Mouse (Mus musculus) monocyte, adult 5-6 weeks (primary cell): ENCODE results near the gene Rapgef2. TPM values are rescaled to one million over a fixed set of nuclear protein-coding genes. Genes with fewer than 3 reads are reported as not detected.
"Not testable (repeated sequence)": the region's sequence is repeated elsewhere in the genome, so short reads cannot be mapped to it uniquely, and the experiment has no call there.

ENCODE experiments used
- ATAC-seq: fragments of 153-309, 156-312 bp; replicated peaks from 2 replicates; pipeline ENCODE4 v1.8.0; 2017; ENCODE audit warnings: mild to moderate bottlenecking; ENCODE audit not compliant: low TSS enrichment, insufficient number of reproducible peaks, severe bottlenecking, poor library complexity, low FRiP score
- total RNA-seq: library from RNA; stranded (forward); fragments of 200-1000, 200-491, 200-594 nt; gene quantifications from 3 replicates; pipeline ENCODE4 v1.2.3, GENCODE M21; 2017

The Rapgef2 gene
- total RNA-seq, 1 experiment from 2014 or later, result 28.9 TPM

DNA sequence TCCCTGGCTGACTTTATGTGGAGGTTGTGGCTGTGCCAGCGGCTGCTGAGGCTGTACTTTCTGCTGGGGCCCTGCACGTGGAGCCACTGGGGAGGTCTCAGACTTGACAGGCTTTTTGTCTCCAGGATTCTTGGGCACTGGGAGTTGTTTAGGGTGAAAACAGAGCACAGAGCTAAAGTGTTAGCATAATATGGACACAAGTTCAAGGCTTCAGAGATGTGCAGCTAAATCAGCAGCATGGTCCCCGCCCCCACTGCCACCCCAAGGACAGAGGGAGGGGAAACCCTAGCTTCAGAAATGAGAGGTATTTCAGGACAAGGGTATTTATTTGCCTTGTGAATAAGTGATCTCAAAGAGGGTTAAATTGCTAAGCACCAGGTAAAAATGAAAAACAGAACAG lies 207.2 kb downstream of the Rapgef2 start:
- no peak for ATAC-seq

GRCm38 (mm10) chr3:79074970-79075369 lies 211.3 kb downstream of the Rapgef2 start:
- no peak for ATAC-seq

DNA sequence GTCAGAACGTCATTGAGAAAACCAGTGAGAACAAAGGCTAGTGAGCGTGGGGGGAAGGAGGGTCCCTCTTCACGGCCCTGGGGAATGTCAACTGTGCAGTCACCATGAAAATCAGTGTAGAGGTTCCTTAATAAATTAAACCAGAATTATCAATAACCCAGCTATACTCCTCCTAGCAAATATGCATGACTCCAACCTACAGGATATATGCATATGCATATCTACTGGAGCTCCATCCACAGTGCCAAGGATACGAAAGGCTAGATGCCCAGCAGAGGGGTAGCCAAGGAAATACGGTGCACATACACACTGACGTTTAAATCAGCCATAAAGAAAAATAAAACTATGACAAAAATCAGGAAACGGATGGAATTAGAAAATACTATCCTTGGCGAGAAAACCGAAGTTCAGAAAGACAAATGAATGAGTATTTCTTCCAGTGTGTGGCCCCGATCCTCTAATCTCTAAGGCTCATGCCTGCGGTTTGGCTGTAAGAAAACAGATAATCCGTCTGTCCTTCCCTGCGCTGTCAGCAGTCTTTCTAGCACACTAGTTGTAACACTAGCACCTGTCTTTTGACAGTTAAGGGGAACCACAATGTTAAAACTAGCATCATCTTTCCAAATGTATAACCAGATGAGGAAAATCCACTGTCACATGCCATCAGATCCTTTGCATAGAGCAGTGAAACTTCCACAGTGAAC lies 212.6 kb downstream of the Rapgef2 start:
- no peak for ATAC-seq

DNA sequence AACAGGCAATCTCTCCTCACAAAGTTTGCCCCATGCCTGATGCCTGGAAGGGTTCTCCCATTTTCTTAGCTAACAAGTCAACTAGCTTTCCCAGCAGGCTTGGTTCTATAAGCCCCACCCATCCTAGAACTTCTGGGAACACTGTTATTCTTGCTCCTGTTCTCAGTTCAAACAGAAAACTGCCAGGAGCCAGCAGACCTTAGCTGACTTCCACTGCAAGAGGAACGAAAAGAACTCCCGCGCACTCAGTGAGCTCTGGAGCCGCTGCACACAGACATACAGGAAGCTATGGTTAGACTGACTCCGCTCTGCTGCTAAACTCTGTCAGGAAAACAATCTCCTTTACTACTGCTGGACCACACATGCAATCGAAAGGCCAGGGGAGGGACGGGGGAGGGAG lies 214.8 kb downstream of the Rapgef2 start:
- no peak for ATAC-seq

GRCm38 (mm10) chr3:79069891-79070290 lies 216.4 kb downstream of the Rapgef2 start:
- ATAC-seq, result no peak

DNA sequence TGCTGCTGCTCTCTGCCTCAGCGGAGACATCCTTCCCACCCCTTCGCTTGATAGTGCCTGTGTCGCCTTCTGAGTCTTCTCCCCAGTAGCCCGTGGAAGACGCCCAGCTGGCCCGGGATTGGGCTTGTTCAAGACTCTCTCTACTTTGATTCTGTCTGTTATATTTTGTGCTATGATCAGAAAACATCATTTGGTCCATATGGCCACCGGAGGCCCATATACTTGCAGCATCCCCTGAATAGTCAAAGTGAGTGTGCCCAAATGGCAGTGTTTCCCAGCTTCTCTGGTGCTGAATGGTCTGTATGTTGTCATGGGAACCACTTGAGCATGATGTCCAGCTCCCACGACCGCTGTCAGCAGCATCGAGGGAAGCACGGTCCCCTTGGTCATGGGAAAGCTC lies 217.3 kb downstream of the Rapgef2 start:
- no peak for ATAC-seq

- ATAC-seq, result no peak
These were observed 219.8 kb downstream of the Rapgef2 start for GRCm38 (mm10) chr3:79066455-79067055.

- no peak for ATAC-seq
These were observed 222.2 kb downstream of the Rapgef2 start for GRCm38 (mm10) chr3:79064096-79064495.

GRCm38 (mm10) chr3:79061426-79061825 lies 224.9 kb downstream of the Rapgef2 start:
- no peak for ATAC-seq

- ATAC-seq, result not testable (repeated sequence)
These were observed 227.8 kb downstream of the Rapgef2 start for GRCm38 (mm10) chr3:79058491-79058890.

- ATAC-seq, result no peak
These were observed 241.1 kb downstream of the Rapgef2 start for GRCm38 (mm10) chr3:79045251-79045650.

DNA sequence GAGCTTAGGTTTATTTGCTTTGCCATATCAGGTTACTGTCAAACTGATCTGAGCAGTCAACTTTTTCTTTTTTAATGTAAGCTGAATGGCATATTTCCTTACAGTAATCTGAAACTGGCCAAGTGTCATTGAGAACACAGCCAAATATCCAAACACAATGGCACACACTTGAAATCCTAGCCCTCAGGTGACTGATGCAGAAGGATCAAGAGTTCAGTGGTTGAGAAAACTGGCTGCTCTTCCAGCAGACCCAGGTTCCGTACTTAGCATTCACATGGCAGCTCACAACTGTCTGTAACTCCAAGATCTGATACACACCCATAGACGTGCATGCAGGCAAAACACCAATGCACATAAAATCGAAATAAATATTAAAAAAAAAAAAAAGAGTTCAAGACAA lies 243.3 kb downstream of the Rapgef2 start:
- ATAC-seq, result no peak

GRCm38 (mm10) chr3:79039666-79040450 lies 246.5 kb downstream of the Rapgef2 start:
- no peak for ATAC-seq

DNA sequence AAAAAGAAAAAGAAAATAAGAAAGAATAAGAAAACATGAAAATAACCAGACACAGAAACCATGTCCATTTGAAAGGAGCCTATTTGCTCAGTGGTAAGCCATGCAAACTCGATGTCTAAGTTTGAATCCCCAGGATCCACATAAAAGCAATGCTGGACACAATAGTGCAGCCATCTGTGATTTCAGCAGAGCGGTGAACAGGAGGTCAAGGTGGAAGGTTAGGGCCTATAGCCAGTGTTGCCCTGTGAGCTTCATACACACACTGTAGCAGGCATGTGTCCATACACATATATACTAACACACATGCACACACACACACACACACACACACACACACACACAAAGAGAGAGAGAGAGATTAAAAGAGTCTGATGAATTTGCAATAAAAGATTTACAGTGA lies 247.3 kb downstream of the Rapgef2 start:
- ATAC-seq, result no peak

- ATAC-seq, result no peak
These were observed 251.9 kb downstream of the Rapgef2 start for GRCm38 (mm10) chr3:79034457-79034856.

- no peak for ATAC-seq
These were observed 255.5 kb downstream of the Rapgef2 start for GRCm38 (mm10) chr3:79030855-79031254.

GRCm38 (mm10) chr3:79028153-79028878 lies 258.0 kb downstream of the Rapgef2 start:
- ATAC-seq, result no peak

DNA sequence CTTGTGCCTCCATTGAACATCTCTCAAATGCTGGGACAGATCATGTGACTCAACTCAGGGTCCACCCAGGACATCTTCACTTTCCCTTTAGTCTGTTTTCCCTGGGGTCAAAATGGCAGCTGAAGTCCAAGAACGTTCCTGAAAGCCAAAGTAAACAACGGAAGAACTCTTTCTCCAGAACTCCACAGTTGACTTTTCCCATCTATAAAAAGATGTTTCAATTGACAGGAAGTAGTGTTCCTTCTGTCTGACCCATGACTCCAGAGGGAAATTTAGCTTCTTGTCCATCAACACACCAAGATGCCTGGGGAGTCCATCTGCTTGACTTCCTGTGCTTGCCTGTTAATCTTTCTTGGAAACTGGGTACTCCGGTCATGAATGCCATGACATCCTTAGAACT lies 260.3 kb downstream of the Rapgef2 start:
- ATAC-seq, result no peak

GRCm38 (mm10) chr3:79023735-79024328 lies 262.5 kb downstream of the Rapgef2 start:
- no peak for ATAC-seq
